34 mouse cellular contexts compared by ENCODE assay signal in genomic region chr16:69770768-69771167, GRCm38 (mm10).
DNase-seq lines count a peak whose midpoint lies in the region; ATAC-seq and TF ChIP-seq lines count a peak whose summit lies in the region.
"Had no signal": no experiment of that assay in that cellular context is flagged by ENCODE, and none has a peak within 500 bp of the region (broad histone marks: within the 10 kb centered on the region; RNA-seq: fewer than 3 reads in every experiment).

No protein-coding gene starts in this region.

- DNase-seq in frontal cortex, postnatal 10 days (ENCODE audit: low spot score in 2 of 2), result no peak
- peak; percentile 23 to 50 for DNase-seq in frontal cortex, postnatal 36 days (ENCODE audit: low spot score in 2 of 2)
- peak; percentile 8 to 30 for DNase-seq in left cerebral cortex, adult 18-20 months (ENCODE audit: low spot score in 2 of 2)
- DNase-seq in right cerebral cortex, postnatal 14 days, result peak; percentile 14
- DNase-seq in forebrain, embryonic 14.5 days (ENCODE audit: low spot score), result no peak
- no peak for DNase-seq in hindbrain, postnatal 0 days (ENCODE audit: low spot score)
- no peak for DNase-seq in embryo, embryonic 9.5 days (ENCODE audit: extremely low spot score)
- DNase-seq: adrenal gland, postnatal 14 days; cerebellum, adult 11-12 months; cerebellum, adult 9-11 months; embryo, embryonic 11 days; gastrocnemius, postnatal 25 days; heart, adult 11 months; heart, postnatal 36 days; kidney, adult 9 months; kidney, postnatal 10 days; lung, embryonic 14.5 days; lung, postnatal 14 days; midbrain, embryonic 14.5 days; thymus, adult 2 months; thymus, postnatal 4 days had no signal

- ATAC-seq in frontal cortex, adult (ENCODE audit: low TSS enrichment), result peak; percentile 57; the same call in 1 of the 2 replicates
- no peak for ATAC-seq in forebrain, embryonic 14.5 days
- ATAC-seq in hindbrain, postnatal 0 days, result no peak
- ATAC-seq: forebrain, embryonic 16.5 days; intestine, embryonic 16.5 days had no signal

- no peaks in the 10 kb centered on the region for H3K4me1 ChIP-seq in forebrain, embryonic 14.5 days (ENCODE audit: control insufficient read depth, insufficient read depth, low read length)
- no peaks in the 10 kb centered on the region for H3K4me1 ChIP-seq in hindbrain, postnatal 0 days (ENCODE audit: insufficient read depth, low read length)
- H3K4me1 ChIP-seq: embryonic facial prominence, embryonic 13.5 days; forebrain, embryonic 10.5 days; heart, embryonic 10.5 days; heart, embryonic 15.5 days; hindbrain, embryonic 12.5 days; limb, embryonic 10.5 days; limb, embryonic 15.5 days; liver, embryonic 15.5 days had no signal

- H3K4me2 ChIP-seq in forebrain, embryonic 14.5 days (ENCODE audit: low read length), result no peak overlapping the region
- H3K4me2 ChIP-seq in hindbrain, postnatal 0 days (ENCODE audit: low read depth, low read length), result no peak overlapping the region
- H3K4me2 ChIP-seq: embryonic facial prominence, embryonic 13.5 days; heart, embryonic 15.5 days; hindbrain, embryonic 12.5 days; limb, embryonic 15.5 days; liver, embryonic 15.5 days; lung, embryonic 14.5 days had no signal

- H3K27ac ChIP-seq in forebrain, embryonic 14.5 days (ENCODE audit: low read depth, low read length), result no peak overlapping the region
- H3K27ac ChIP-seq in hindbrain, postnatal 0 days, result no peak overlapping the region
- H3K27ac ChIP-seq: embryonic facial prominence, embryonic 13.5 days; forebrain, embryonic 10.5 days; heart, embryonic 10.5 days; heart, embryonic 15.5 days; hindbrain, embryonic 12.5 days; limb, embryonic 10.5 days; limb, embryonic 15.5 days; liver, embryonic 15.5 days; stomach, postnatal 0 days had no signal

- H3K27me3 ChIP-seq in forebrain, embryonic 14.5 days (replicated peaks; ENCODE audit: control insufficient read depth, insufficient read depth, low read length), result no peaks in the 10 kb centered on the region
- H3K27me3 ChIP-seq in hindbrain, postnatal 0 days (ENCODE audit: insufficient read depth, low read length), result no peaks in the 10 kb centered on the region
- H3K27me3 ChIP-seq: CH12.LX; embryonic facial prominence, embryonic 13.5 days; heart, embryonic 15.5 days; hindbrain, embryonic 12.5 days; limb, embryonic 15.5 days; liver, embryonic 15.5 days had no signal

- H3K9ac ChIP-seq in forebrain, embryonic 14.5 days (ENCODE audit: low read length), result no peak overlapping the region
- no peak overlapping the region for H3K9ac ChIP-seq in hindbrain, postnatal 0 days (replicated peaks; ENCODE audit: low read length)
- H3K9ac ChIP-seq: embryonic facial prominence, embryonic 13.5 days; heart, embryonic 15.5 days; hindbrain, embryonic 12.5 days; limb, embryonic 15.5 days; liver, embryonic 15.5 days; lung, embryonic 14.5 days had no signal

- H3K9me3 ChIP-seq in forebrain, embryonic 14.5 days (replicated peaks; ENCODE audit: control insufficient read depth, low read length), result no peaks in the 10 kb centered on the region
- H3K9me3 ChIP-seq in hindbrain, postnatal 0 days (ENCODE audit: low read length), result no peaks in the 10 kb centered on the region
- H3K9me3 ChIP-seq: embryonic facial prominence, embryonic 13.5 days; forebrain, embryonic 10.5 days; heart, embryonic 10.5 days; heart, embryonic 15.5 days; hindbrain, embryonic 12.5 days; limb, embryonic 10.5 days; limb, embryonic 15.5 days; liver, embryonic 15.5 days had no signal

- no peak for TF ChIP-seq CTCF in hindbrain, postnatal 0 days (IDR thresholded peaks at IDR 0.05; ENCODE audit: low read depth)

- WGBS in forebrain, embryonic 14.5 days, result 89% methylated on average over 1 of the region's 1 CpGs
- 83% methylated on average over 1 of the region's 1 CpGs for WGBS in hindbrain, postnatal 0 days

- no peaks in the 10 kb centered on the region for H3K36me3 ChIP-seq in forebrain, embryonic 14.5 days (ENCODE audit: control insufficient read depth, insufficient read depth, low read length)
- no peaks in the 10 kb centered on the region for H3K36me3 ChIP-seq in hindbrain, postnatal 0 days (ENCODE audit: insufficient read depth, low read length)
- H3K36me3 ChIP-seq: embryonic facial prominence, embryonic 13.5 days; forebrain, embryonic 10.5 days; heart, embryonic 10.5 days; heart, embryonic 15.5 days; hindbrain, embryonic 12.5 days; limb, embryonic 10.5 days; limb, embryonic 15.5 days; liver, embryonic 15.5 days had no signal

- H3K4me3 ChIP-seq in forebrain, embryonic 14.5 days (ENCODE audit: low read depth, low read length), result no peak overlapping the region
- no peak overlapping the region for H3K4me3 ChIP-seq in hindbrain, postnatal 0 days (ENCODE audit: low read length)
- H3K4me3 ChIP-seq: embryonic facial prominence, embryonic 13.5 days; forebrain, embryonic 10.5 days; heart, embryonic 10.5 days; heart, embryonic 15.5 days; hindbrain, embryonic 12.5 days; limb, embryonic 10.5 days; limb, embryonic 15.5 days; liver, embryonic 15.5 days had no signal

Comparison
In these comparisons a context has a peak if more than half of its experiments do, and no peak if none do; other contexts are left out.
1. DNase-seq: peak in frontal cortex, postnatal 36 days (2 of 2), left cerebral cortex, adult 18-20 months (2 of 2) and right cerebral cortex, postnatal 14 days (single experiment); none in frontal cortex, postnatal 10 days (0 of 2), forebrain, embryonic 14.5 days (single experiment), hindbrain, postnatal 0 days (single experiment) and embryo, embryonic 9.5 days (single experiment).